Mouse (Mus musculus): ENCODE measurements at regions not wholly inside any gene's neighbourhood (a gene's known extent, or its start where the extent isn't known, plus 50 kb on each side); places are given as distances from the start of the nearest gene placed in this dataset.

DNA sequence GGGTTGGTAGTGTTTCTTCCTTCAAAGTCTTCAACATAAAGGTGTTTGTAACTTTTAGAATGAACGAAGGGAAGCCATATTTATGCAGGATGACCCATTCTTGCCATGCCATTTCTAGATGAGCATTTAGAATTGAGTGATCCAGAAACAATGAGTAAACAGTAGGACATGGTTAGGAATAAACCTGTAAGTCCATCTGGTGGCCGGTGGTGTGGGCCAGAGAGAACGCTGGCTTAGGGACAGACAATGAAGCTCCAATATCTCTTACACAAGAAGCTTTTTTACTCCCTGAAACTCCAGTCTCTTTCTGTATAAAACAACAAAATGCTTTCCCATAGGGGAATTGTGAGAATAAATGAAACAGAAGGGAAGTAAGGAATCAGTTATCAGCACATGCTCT, 296.9 kb upstream of the Clnk start:
- DNase-seq (ENCODE audit: low spot score) = no peak

GRCm38 (mm10) chr5:39159651-39160050, 283.0 kb upstream of the Clnk start:
- DNase-seq (ENCODE audit: low spot score) = no peak

- DNase-seq (ENCODE audit: low spot score) = no peak
Measured at GRCm38 (mm10) chr5:39155763-39156162, 279.2 kb upstream of the Clnk start.

DNA sequence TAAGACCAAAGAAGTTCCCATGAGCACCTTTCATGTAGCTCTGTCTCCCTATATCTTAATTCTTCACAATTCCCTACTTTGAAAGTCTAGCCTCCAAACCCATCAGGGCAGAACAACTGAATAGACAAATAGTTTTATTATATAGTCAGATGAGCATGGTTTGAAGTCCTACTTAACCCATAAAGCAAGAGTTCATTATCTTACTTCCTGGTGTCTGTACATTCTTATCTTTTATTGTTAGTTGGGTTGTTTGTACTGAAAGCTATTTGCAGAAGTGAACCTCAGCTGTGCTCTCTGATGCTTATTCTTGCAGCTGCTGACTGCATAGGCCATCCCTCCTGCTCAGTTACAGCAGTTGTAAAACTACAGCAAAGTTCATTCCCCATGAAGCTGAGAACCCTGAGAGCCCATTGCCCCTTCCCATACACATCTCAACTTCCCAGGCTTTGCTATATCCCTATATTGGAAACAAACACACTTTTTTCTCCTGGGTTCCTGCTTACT, 276.7 kb upstream of the Clnk start:
- DNase-seq (ENCODE audit: low spot score) = no peak

DNA sequence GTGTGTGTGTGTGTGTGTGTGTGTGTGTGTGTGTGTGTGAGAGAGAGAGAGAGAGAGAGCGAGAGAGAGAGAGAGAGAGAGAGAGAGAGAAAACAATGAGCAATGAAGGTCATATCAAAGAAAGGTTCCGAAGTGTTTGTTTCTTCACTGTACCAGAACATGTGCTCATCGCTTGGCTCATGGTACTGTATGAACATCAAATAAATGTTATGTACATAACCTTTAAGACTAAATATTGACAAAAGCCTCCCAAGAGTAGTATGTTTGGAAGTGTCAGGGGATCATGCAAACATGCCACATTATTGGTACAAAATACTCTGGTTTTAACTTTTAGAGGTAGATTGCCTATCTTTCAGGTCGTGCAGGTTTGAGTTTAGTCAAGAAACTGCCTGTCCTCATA, 275.3 kb upstream of the Clnk start:
- DNase-seq (ENCODE audit: low spot score) = no peak

GRCm38 (mm10) chr5:39150891-39151290, 274.3 kb upstream of the Clnk start:
- DNase-seq (ENCODE audit: low spot score) = no peak

DNA sequence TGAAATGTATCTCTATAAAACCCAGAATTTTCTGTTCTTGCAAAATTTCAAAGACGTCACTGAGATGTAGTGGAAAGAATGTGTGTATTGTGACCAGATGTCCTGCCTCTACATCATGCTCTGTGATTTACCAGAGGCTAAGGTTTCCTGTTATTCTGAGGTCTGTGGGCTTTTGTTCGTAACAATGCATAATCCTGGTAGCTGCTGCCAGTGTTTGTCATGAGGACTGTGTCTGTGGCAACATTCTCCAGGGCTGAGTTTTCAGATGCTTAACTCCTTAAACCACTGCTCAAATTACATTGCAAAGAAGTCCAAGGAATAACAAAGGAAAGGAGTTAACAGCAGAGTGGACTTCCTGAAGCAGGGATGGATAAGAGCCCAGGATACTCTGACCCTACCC, 269.0 kb upstream of the Clnk start:
- peak; percentile 41 for DNase-seq (ENCODE audit: low spot score)

DNA sequence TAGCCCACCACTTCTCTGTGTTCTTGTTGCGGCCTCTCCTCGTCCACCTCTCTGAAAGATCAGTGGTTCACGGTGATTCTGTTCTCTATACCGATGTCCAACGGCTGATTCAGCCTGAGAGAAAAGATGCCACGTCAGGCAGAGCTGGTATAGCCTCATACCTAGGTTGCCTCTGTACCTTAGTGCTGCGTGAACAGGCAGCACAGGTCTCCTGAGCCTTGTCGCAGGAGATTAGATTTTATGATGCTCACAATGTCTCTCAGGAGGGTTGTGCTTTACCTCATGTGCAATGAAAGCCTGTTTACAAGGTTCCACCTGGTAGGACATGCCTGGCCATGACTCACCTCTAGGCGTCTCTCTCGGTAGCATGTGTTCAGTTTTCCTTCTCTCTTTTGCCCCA, 267.6 kb upstream of the Clnk start:
- no peak for DNase-seq (ENCODE audit: low spot score)

GRCm38 (mm10) chr5:39143648-39144047, 267.0 kb upstream of the Clnk start:
- no peak for DNase-seq (ENCODE audit: low spot score)

- DNase-seq (ENCODE audit: low spot score) = no peak
Measured at GRCm38 (mm10) chr5:39138375-39138774, 261.8 kb upstream of the Clnk start.

DNA sequence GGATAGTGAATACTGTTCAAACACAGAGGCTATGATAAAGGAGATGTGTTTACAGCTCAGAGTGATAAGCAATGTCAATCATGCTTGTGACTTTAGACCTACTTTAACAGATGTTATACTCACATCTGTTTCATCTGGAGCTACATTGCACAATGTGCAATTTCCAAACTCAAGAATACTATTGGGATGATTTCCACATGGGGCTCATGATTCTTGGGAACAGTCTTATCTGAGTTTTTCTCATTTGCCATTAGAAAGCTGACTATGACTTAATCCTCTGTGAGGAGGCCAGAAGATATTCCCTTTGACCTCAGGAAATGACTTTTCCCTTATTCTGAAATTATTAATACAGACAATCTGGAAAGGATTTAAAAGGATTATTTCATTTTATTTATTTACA, 252.3 kb upstream of the Clnk start:
- no peak for DNase-seq (ENCODE audit: low spot score)

DNA sequence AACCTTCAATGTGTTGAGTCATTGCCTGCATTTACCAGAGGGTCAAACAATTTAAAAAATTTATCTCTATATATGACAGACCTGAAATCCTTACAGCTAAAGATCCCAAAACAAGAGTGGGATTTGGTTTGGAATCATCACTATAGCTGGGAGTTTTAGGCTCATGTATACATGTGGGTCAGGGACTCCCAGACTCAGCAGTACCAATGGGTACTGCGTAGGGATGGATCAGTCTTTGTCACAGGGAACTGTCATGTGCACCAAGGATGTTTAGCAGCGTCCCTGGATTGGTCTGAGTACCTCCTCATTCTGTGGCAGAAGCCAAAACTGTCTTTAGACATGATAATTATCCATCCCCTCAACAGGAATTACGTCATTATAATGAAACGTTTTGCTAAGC, 250.2 kb upstream of the Clnk start:
- DNase-seq (ENCODE audit: low spot score) = no peak

GRCm38 (mm10) chr5:39126270-39126691, 249.7 kb upstream of the Clnk start:
- no peak for DNase-seq (ENCODE audit: low spot score)

DNA sequence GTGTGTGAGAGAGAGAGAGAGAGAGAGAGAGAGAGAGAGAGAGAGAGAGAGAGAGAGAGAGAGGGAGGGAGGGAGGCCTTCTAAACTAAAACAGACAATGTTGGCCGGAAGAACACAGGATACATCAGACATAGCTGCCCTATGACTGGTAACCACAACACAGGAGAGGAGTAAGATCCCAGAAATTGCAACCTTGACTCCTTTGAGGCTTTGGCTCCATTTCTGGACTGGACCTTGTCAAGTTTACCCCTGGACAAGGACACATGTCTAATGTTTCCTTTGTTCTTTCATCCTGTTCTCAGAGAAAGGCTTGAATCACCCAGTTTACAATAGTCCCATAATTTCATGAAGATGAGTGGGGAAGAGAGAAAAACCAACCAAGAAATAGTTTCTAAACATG, 233.7 kb upstream of the Clnk start:
- no peak for DNase-seq (ENCODE audit: low spot score)

GRCm38 (mm10) chr5:39109526-39109925, 232.9 kb upstream of the Clnk start:
- DNase-seq (ENCODE audit: low spot score) = no peak

GRCm38 (mm10) chr5:39099113-39099512, 222.5 kb upstream of the Clnk start:
- no peak for DNase-seq (ENCODE audit: low spot score)

DNA sequence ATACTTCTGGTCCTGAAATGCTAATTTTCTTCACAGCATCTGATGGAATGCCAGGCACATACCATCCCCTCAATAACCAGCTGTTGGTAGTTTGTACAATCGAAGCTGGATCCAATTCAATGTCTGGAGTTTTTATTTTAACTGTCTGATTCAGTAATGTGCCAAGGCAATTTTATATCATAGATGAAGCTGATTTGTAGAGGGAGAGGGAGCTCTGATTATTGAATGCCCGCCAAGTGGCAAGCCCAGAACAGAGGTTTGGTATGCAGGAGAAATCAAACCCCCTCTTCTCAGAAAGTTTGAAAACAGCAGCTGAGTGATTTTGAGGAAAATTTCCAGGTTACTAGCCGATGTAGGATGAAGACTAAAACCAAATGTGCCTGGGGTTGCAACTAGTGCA, 218.3 kb upstream of the Clnk start:
- no peak for DNase-seq (ENCODE audit: low spot score)

- DNase-seq (ENCODE audit: low spot score) = no peak
Measured at GRCm38 (mm10) chr5:39076555-39077178, 200.1 kb upstream of the Clnk start.

- no peak for DNase-seq (ENCODE audit: low spot score)
Measured at GRCm38 (mm10) chr5:39069683-39070082, 193.1 kb upstream of the Clnk start.

- DNase-seq (ENCODE audit: low spot score) = no peak
Measured at GRCm38 (mm10) chr5:39063061-39063460, 186.4 kb upstream of the Clnk start.

DNA sequence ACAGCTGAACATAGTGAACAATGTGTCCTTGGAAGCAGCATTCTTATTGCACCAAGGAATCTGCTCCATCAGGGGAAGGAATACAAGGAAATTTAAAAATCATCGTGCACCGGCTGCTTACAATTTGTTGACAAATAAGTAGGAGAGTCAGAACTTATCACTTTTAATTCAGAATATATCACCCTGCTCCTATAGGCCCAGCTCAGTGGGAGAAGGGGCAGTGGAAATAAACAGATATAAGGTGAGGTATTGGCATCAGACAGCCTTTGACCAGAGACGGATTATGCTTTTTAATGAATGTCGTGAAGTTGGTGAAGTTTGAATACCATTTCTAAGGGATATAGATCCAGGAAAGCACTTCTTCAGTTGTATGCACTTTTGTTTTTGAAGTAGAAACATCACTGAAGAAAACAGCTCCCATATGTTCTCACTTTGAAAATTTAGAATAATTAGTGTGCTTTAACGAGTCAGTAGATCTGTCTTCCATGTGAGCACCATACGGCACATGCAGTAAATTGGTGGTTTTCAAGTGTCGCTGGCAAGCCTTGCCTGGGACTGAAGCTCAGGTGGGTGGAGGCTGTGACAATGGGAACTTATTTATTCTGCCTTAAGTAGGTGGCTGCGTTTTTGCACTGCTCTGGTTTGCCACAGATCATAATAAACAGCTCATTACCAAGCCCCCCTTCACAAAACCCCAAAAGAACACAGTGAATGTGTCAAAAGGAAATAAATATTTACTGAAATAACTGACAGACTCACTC, 176.1 kb upstream of the Clnk start:
- peak; percentile 58 for DNase-seq (ENCODE audit: low spot score)

GRCm38 (mm10) chr5:39050512-39050911, 173.9 kb upstream of the Clnk start:
- DNase-seq (ENCODE audit: low spot score) = no peak

GRCm38 (mm10) chr5:39049141-39049540, 172.5 kb upstream of the Clnk start:
- no peak for DNase-seq (ENCODE audit: low spot score)

- no peak for DNase-seq (ENCODE audit: low spot score)
Measured at GRCm38 (mm10) chr5:39040467-39040866, 163.9 kb upstream of the Clnk start.
